Mouse (Mus musculus): ENCODE measurements around the gene AC161166.1.

Gene AC161166.1
- long read RNA-seq, experiment 1 = 0 reads
- long read RNA-seq, experiment 2 = 0 reads

GRCm38 (mm10) chr7:24512355-24512754, at the start of gene AC161166.1:
TSS of gene AC161166.1 (minus strand) at chr7:24512455.
- intact Hi-C loops (cut with DNase I) = no loop called here

- intact Hi-C loops (cut with DNase I) = no loop called here
Measured at GRCm38 (mm10) chr7:24561450-24561849, 49.2 kb upstream of the AC161166.1 start.

GRCm38 (mm10) chr7:24555786-24556185, 43.5 kb upstream of the AC161166.1 start:
- intact Hi-C loops (cut with DNase I) = no loop called here

- intact Hi-C loops (cut with DNase I) = no loop called here
Measured at GRCm38 (mm10) chr7:24551985-24552759, 39.9 kb upstream of the AC161166.1 start.

GRCm38 (mm10) chr7:24547534-24548036, 35.3 kb upstream of the AC161166.1 start:
- intact Hi-C loops (cut with DNase I) = loop anchor here (2.0 kb wide), 1 partner anchor 17 kb away; the partner anchor contains the start of gene Irgq

GRCm38 (mm10) chr7:24546634-24547389, 34.6 kb upstream of the AC161166.1 start:
- intact Hi-C loops (cut with DNase I) = loop anchor here (2.0 kb wide), 1 partner anchor 16 kb away; the partner anchor contains the start of gene Irgq

GRCm38 (mm10) chr7:24546068-24546614, 33.9 kb upstream of the AC161166.1 start, which contains the start of the genes Pinlyp and Xrcc1:
TSS of gene Pinlyp (minus strand) at chr7:24546118.
TSS of gene Xrcc1 (plus strand) at chr7:24546289.
- intact Hi-C loops (cut with DNase I) = loop anchor here (2.0 kb wide), 1 partner anchor 15 kb away; the partner anchor contains the start of gene Irgq

- intact Hi-C loops (cut with DNase I) = no loop called here
Measured at GRCm38 (mm10) chr7:24544506-24544905, 32.3 kb upstream of the AC161166.1 start.

- intact Hi-C loops (cut with DNase I) = no loop called here
Measured at GRCm38 (mm10) chr7:24539686-24540085, 27.4 kb upstream of the AC161166.1 start.

GRCm38 (mm10) chr7:24538701-24539100, 26.4 kb upstream of the AC161166.1 start:
- intact Hi-C loops (cut with DNase I) = no loop called here

- intact Hi-C loops (cut with DNase I) = no loop called here
Measured at GRCm38 (mm10) chr7:24538154-24538553, 25.9 kb upstream of the AC161166.1 start.

GRCm38 (mm10) chr7:24537591-24537990, 25.3 kb upstream of the AC161166.1 start:
- intact Hi-C loops (cut with DNase I) = no loop called here

- intact Hi-C loops (cut with DNase I) = no loop called here
Measured at GRCm38 (mm10) chr7:24537081-24537480, 24.8 kb upstream of the AC161166.1 start.

GRCm38 (mm10) chr7:24534301-24534700, 22.0 kb upstream of the AC161166.1 start:
- intact Hi-C loops (cut with DNase I) = loop anchor here (5.0 kb wide), 1 partner anchor 123 kb away; no protein-coding TSS in a partner anchor

GRCm38 (mm10) chr7:24533806-24534205, 21.6 kb upstream of the AC161166.1 start:
- intact Hi-C loops (cut with DNase I) = loop anchor here (5.0 kb wide), 1 partner anchor 123 kb away; no protein-coding TSS in a partner anchor

- intact Hi-C loops (cut with DNase I) = loop anchor here (5.0 kb wide), 1 partner anchor 124 kb away; no protein-coding TSS in a partner anchor
Measured at GRCm38 (mm10) chr7:24533031-24533571, 20.8 kb upstream of the AC161166.1 start.

GRCm38 (mm10) chr7:24531211-24531971, 19.1 kb upstream of the AC161166.1 start:
- intact Hi-C loops (cut with DNase I) = loop anchor here (2.0 to 5.0 kb wide), 2 partner anchors 15 to 126 kb away; partner anchors contain the start of genes Pinlyp and Xrcc1

- intact Hi-C loops (cut with DNase I) = loop anchor here (2.0 to 5.0 kb wide), 2 partner anchors 17 to 127 kb away; partner anchors contain the start of genes Pinlyp and Xrcc1
Measured at GRCm38 (mm10) chr7:24530062-24530931, 18.0 kb upstream of the AC161166.1 start, which contains the start of gene Irgq. TSS of gene Irgq (plus strand) at chr7:24530689.

GRCm38 (mm10) chr7:24529580-24529979, 17.3 kb upstream of the AC161166.1 start:
- intact Hi-C loops (cut with DNase I) = loop anchor here (2.0 kb wide), 1 partner anchor 23 kb away; the partner anchor contains the start of gene Zfp428
